Mouse (Mus musculus) adrenal gland, adult 8-10 months (tissue): ENCODE measurements around the gene Shisa7. TPM values are rescaled to one million over a fixed set of nuclear protein-coding genes. Genes with fewer than 3 reads are reported as not detected.
"Not testable (repeated sequence)": the region's sequence is repeated elsewhere in the genome, so short reads cannot be mapped to it uniquely, and the experiment has no call there.

ENCODE experiments used
- DNase-seq: peaks from one replicate; pipeline ENCODE4 v3.0.0; 2022
- total RNA-seq, 4 experiments: library from RNA; stranded (reverse); gene quantifications; 2 replicates each; pipeline ENCODE4 v1.2.4; 2022

Gene Shisa7
- 1 to 10 TPM; 2.0 to 5.6 (median 4.0) TPM for total RNA-seq

- no peak for DNase-seq
Measured at GRCm38 (mm10) chr7:4844245-4844916, at the start of gene Shisa7. Gene Shisa7 (minus strand): TSS chr7:4844696.

GRCm38 (mm10) chr7:4886680-4887079 lies 42.2 kb upstream of the Shisa7 start:
- DNase-seq, result no peak

- DNase-seq, result not testable (repeated sequence)
Measured at GRCm38 (mm10) chr7:4879036-4879435, 34.5 kb upstream of the Shisa7 start.

GRCm38 (mm10) chr7:4878186-4878585 lies 33.7 kb upstream of the Shisa7 start:
- no peak for DNase-seq

GRCm38 (mm10) chr7:4877226-4877625 lies 32.7 kb upstream of the Shisa7 start:
- DNase-seq, result no peak

GRCm38 (mm10) chr7:4876753-4877221 lies 32.3 kb upstream of the Shisa7 start, which contains the start of gene Isoc2a:
Gene Isoc2a (plus strand): TSS chr7:4877153.
- DNase-seq, result peak; percentile 91

GRCm38 (mm10) chr7:4870133-4870532 lies 25.6 kb upstream of the Shisa7 start, which contains the start of gene Isoc2b:
Gene Isoc2b (minus strand): TSS chr7:4870258.
- no peak for DNase-seq

- DNase-seq, result no peak
Measured at GRCm38 (mm10) chr7:4866631-4867180, 22.2 kb upstream of the Shisa7 start.

- DNase-seq, result peak; percentile 97
Measured at GRCm38 (mm10) chr7:4865579-4866493, 21.3 kb upstream of the Shisa7 start.

- DNase-seq, result no peak
Measured at GRCm38 (mm10) chr7:4865090-4865489, 20.6 kb upstream of the Shisa7 start.

- DNase-seq, result peak; percentile 63
Measured at GRCm38 (mm10) chr7:4864130-4864845, 19.8 kb upstream of the Shisa7 start.

GRCm38 (mm10) chr7:4863541-4864080 lies 19.1 kb upstream of the Shisa7 start:
- DNase-seq, result no peak

- peak; percentile 90 for DNase-seq
Measured at GRCm38 (mm10) chr7:4863041-4863440, 18.5 kb upstream of the Shisa7 start.

- not testable (repeated sequence) for DNase-seq
Measured at GRCm38 (mm10) chr7:4860926-4861325, 16.4 kb upstream of the Shisa7 start.

GRCm38 (mm10) chr7:4859418-4859978 lies 15.0 kb upstream of the Shisa7 start:
- DNase-seq, result no peak

GRCm38 (mm10) chr7:4857321-4857720 lies 12.8 kb upstream of the Shisa7 start:
- no peak for DNase-seq

GRCm38 (mm10) chr7:4856508-4856907 lies 12.0 kb upstream of the Shisa7 start:
- DNase-seq, result no peak

GRCm38 (mm10) chr7:4853613-4854012 lies 9.1 kb upstream of the Shisa7 start:
- no peak for DNase-seq

GRCm38 (mm10) chr7:4851315-4851688 lies 6.8 kb upstream of the Shisa7 start:
- no peak for DNase-seq

- no peak for DNase-seq
Measured at GRCm38 (mm10) chr7:4850621-4851314, 6.3 kb upstream of the Shisa7 start.

- no peak for DNase-seq
Measured at GRCm38 (mm10) chr7:4849372-4849771, 4.9 kb upstream of the Shisa7 start.
